Mouse (Mus musculus) brown adipose tissue, adult 24 weeks (tissue): ENCODE measurements around the gene B3gnt9. TPM values are rescaled to one million over a fixed set of nuclear protein-coding genes. Genes with fewer than 3 reads are reported as not detected.
"Not testable (repeated sequence)": the region's sequence is repeated elsewhere in the genome, so short reads cannot be mapped to it uniquely, and the experiment has no call there.

Experiments used
- H3K27ac ChIP-seq: fragments of 200-500 bp; replicated peaks from 2 replicates; pipeline ENCODE4 v1.5.1; 2012; ENCODE audit warnings: low read depth, mild to moderate bottlenecking, low read length
- H3K4me1 ChIP-seq: fragments of 200-500 bp; 2 replicates; pipeline ENCODE4 v1.6.1; 2012; ENCODE audit warnings: low read length, mixed read lengths; ENCODE audit not compliant: control insufficient read depth, insufficient read depth, insufficient read length
- H3K4me3 ChIP-seq: fragments of 200-500 bp; 2 replicates; pipeline ENCODE4 v1.5.1; 2012; ENCODE audit warnings: low read depth, mild to moderate bottlenecking, low read length, moderate library complexity; ENCODE audit not compliant: insufficient read depth
- polyA plus RNA-seq: library from polyadenylated mRNA; stranded (reverse); fragments of >200 nt; gene quantifications from 2 replicates; pipeline ENCODE4 v1.2.4, GENCODE M21; 2012; ENCODE audit not compliant: missing spikeins, insufficient read depth, insufficient read length

B3gnt9 gene
- polyA plus RNA-seq, 1 experiment, result 1.9 TPM

- H3K27ac ChIP-seq, result no peak overlapping the region
- H3K4me1 ChIP-seq, result no peaks in the 10 kb centered on the region; the same call in 1 of the 2 replicates
- H3K4me3 ChIP-seq, result no peak overlapping the region
Measured at GRCm38 (mm10) chr8:105257318-105258114, 2.6 kb upstream of the B3gnt9 start.

GRCm38 (mm10) chr8:105254152-105254965 is 594 bp downstream of the B3gnt9 start:
- Histone ChIP-seq H3K4me1 (no peaks in the 10 kb centered on the region; the same call in 1 of the 2 replicates), H3K27ac (peak overlapping the region; percentile 27; the same call in 1 of the 2 replicates), H3K4me3 (peak overlapping the region; percentile 64)

GRCm38 (mm10) chr8:105253766-105254151 is 1.2 kb downstream of the B3gnt9 start:
- Histone ChIP-seq H3K4me1 (no peaks in the 10 kb centered on the region; the same call in 1 of the 2 replicates), H3K27ac (no peak overlapping the region), H3K4me3 (peak overlapping the region; percentile 64; the same call in 1 of the 2 replicates)

- H3K27ac ChIP-seq, result no peak overlapping the region
- no peak overlapping the region for H3K4me3 ChIP-seq
- H3K4me1 ChIP-seq, result no peaks in the 10 kb centered on the region; the same call in 1 of the 2 replicates
Measured at GRCm38 (mm10) chr8:105252680-105253537, 2.0 kb downstream of the B3gnt9 start.

GRCm38 (mm10) chr8:105251954-105252353 is 3.0 kb downstream of the B3gnt9 start:
- Histone ChIP-seq H3K27ac (no peak overlapping the region), H3K4me1 (no peaks in the 10 kb centered on the region; the same call in 1 of the 2 replicates), H3K4me3 (no peak overlapping the region)

- no peaks in the 10 kb centered on the region for H3K4me1 ChIP-seq
- H3K27ac ChIP-seq, result no peak overlapping the region
- H3K4me3 ChIP-seq, result no peak overlapping the region
Measured at GRCm38 (mm10) chr8:105241016-105241415, 13.9 kb downstream of the B3gnt9 start.

GRCm38 (mm10) chr8:105237442-105238142 is 17.4 kb downstream of the B3gnt9 start:
- Histone ChIP-seq H3K4me1 (no peaks in the 10 kb centered on the region), H3K4me3 (no peak overlapping the region), H3K27ac (no peak overlapping the region)

- H3K27ac ChIP-seq, result no peak overlapping the region
- H3K4me1 ChIP-seq, result no peaks in the 10 kb centered on the region
- no peak overlapping the region for H3K4me3 ChIP-seq
Measured at GRCm38 (mm10) chr8:105235206-105235605, 19.7 kb downstream of the B3gnt9 start.

GRCm38 (mm10) chr8:105233126-105233935 is 21.6 kb downstream of the B3gnt9 start:
- Histone ChIP-seq H3K27ac (no peak overlapping the region), H3K4me3 (no peak overlapping the region), H3K4me1 (no peaks in the 10 kb centered on the region)

GRCm38 (mm10) chr8:105232321-105232693 is 22.6 kb downstream of the B3gnt9 start:
- not testable (repeated sequence) for H3K4me3 ChIP-seq, H3K4me1 ChIP-seq, H3K27ac ChIP-seq

GRCm38 (mm10) chr8:105231503-105232320 is 23.2 kb downstream of the B3gnt9 start:
- H3K4me3 ChIP-seq, result no peak overlapping the region
- no peak overlapping the region for H3K27ac ChIP-seq
- no peaks in the 10 kb centered on the region for H3K4me1 ChIP-seq

GRCm38 (mm10) chr8:105225917-105226316 is 29.0 kb downstream of the B3gnt9 start:
- peak overlapping the region; percentile 63; the same call in 1 of the 2 replicates for H3K27ac ChIP-seq
- H3K4me1 ChIP-seq, result peaks cover 6% of the 10 kb centered on the region; the same call in 1 of the 2 replicates
- H3K4me3 ChIP-seq, result peak overlapping the region; percentile 86

GRCm38 (mm10) chr8:105225272-105225593 is 29.7 kb downstream of the B3gnt9 start:
- Histone ChIP-seq H3K4me1 (peaks cover 6% of the 10 kb centered on the region; the same call in 1 of the 2 replicates), H3K4me3 (peak overlapping the region; percentile 86), H3K27ac (peak overlapping the region; percentile 63)
